Mouse (Mus musculus): Measurements from ENCODE around the gene Uap1l1. TPM values are rescaled to one million over a fixed set of nuclear protein-coding genes. Genes with fewer than 3 reads are reported as not detected.
A peak's percentile ranks its signal among the peaks of the same experiment; 100 is the strongest.

Gene Uap1l1
- polyA plus RNA-seq, 1 experiment from 2014 or later: 5.2 TPM

- DNase-seq (ENCODE audit: low spot score): no peak
- no peaks in the 10 kb centered on the region for H3K9me3 ChIP-seq (replicated peaks; ENCODE audit: control insufficient read depth, low read length)
- WGBS: 58% methylated on average over 8 of the region's 8 CpGs
- peaks cover 44% of the 10 kb centered on the region for H3K27me3 ChIP-seq (ENCODE audit: control insufficient read depth, insufficient read depth, low read length)
- no peak for ATAC-seq (replicated peaks; ENCODE audit: insufficient number of reproducible peaks, low FRiP score, low TSS enrichment, low read depth)
- no peaks in the 10 kb centered on the region for H3K36me3 ChIP-seq (replicated peaks; ENCODE audit: control insufficient read depth, insufficient read depth, low read depth, low read length)
- H3K4me2 ChIP-seq (ENCODE audit: low read depth, low read length): no peak within 1 kb of the TSS
- H3K9ac ChIP-seq (replicated peaks; ENCODE audit: low read length): no peak within 1 kb of the TSS
- no peak within 1 kb of the TSS for H3K27ac ChIP-seq (replicated peaks; ENCODE audit: low read depth, low read length)
- H3K4me3 ChIP-seq (ENCODE audit: low read depth, low read length): no peak within 1 kb of the TSS
- peaks cover 5% of the 10 kb centered on the region for H3K4me1 ChIP-seq (ENCODE audit: control insufficient read depth, insufficient read depth, low read length)
Observed at GRCm38 (mm10) chr2:25399051-25399450, 33.6 kb upstream of the Uap1l1 start, which contains the start of gene Npdc1. Gene Npdc1 (plus strand): TSS chr2:25399351.

- H3K4me2 ChIP-seq (ENCODE audit: low read depth, low read length): no peak overlapping the region
- H3K27ac ChIP-seq (replicated peaks; ENCODE audit: low read depth, low read length): no peak overlapping the region
- peaks cover 5% of the 10 kb centered on the region for H3K4me1 ChIP-seq (ENCODE audit: control insufficient read depth, insufficient read depth, low read length)
- no peak for DNase-seq (ENCODE audit: low spot score)
- no peak overlapping the region for H3K9ac ChIP-seq (replicated peaks; ENCODE audit: low read length)
- no peak overlapping the region for H3K4me3 ChIP-seq (ENCODE audit: low read depth, low read length)
- peaks cover 38% of the 10 kb centered on the region for H3K27me3 ChIP-seq (ENCODE audit: control insufficient read depth, insufficient read depth, low read length)
- ATAC-seq (replicated peaks; ENCODE audit: insufficient number of reproducible peaks, low FRiP score, low TSS enrichment, low read depth): no peak
- 88% methylated on average over 7 of the region's 7 CpGs for WGBS
- H3K9me3 ChIP-seq (replicated peaks; ENCODE audit: control insufficient read depth, low read length): no peaks in the 10 kb centered on the region
- H3K36me3 ChIP-seq (replicated peaks; ENCODE audit: control insufficient read depth, insufficient read depth, low read depth, low read length): no peaks in the 10 kb centered on the region
Observed at GRCm38 (mm10) chr2:25398065-25398464, 32.6 kb upstream of the Uap1l1 start.

GRCm38 (mm10) chr2:25397010-25397409, 31.5 kb upstream of the Uap1l1 start:
- Histone ChIP-seq H3K4me2 (ENCODE audit: low read depth, low read length) (no peak overlapping the region), H3K9ac (replicated peaks; ENCODE audit: low read length) (no peak overlapping the region), H3K36me3 (replicated peaks; ENCODE audit: control insufficient read depth, insufficient read depth, low read depth, low read length) (no peaks in the 10 kb centered on the region), H3K9me3 (replicated peaks; ENCODE audit: control insufficient read depth, low read length) (no peaks in the 10 kb centered on the region), H3K4me3 (ENCODE audit: low read depth, low read length) (no peak overlapping the region), H3K27me3 (ENCODE audit: control insufficient read depth, insufficient read depth, low read length) (peaks cover 32% of the 10 kb centered on the region), H3K4me1 (ENCODE audit: control insufficient read depth, insufficient read depth, low read length) (peaks cover 5% of the 10 kb centered on the region), H3K27ac (replicated peaks; ENCODE audit: low read depth, low read length) (no peak overlapping the region)
- no peak for ATAC-seq (replicated peaks; ENCODE audit: insufficient number of reproducible peaks, low FRiP score, low TSS enrichment, low read depth)
- 40% methylated on average over 1 of the region's 1 CpGs for WGBS
- DNase-seq (ENCODE audit: low spot score): no peak

GRCm38 (mm10) chr2:25396597-25396983, 31.1 kb upstream of the Uap1l1 start:
- H3K4me1 ChIP-seq (ENCODE audit: control insufficient read depth, insufficient read depth, low read length): peaks cover 5% of the 10 kb centered on the region
- no peak for ATAC-seq (replicated peaks; ENCODE audit: insufficient number of reproducible peaks, low FRiP score, low TSS enrichment, low read depth)
- WGBS: 16% methylated on average over 3 of the region's 3 CpGs
- no peak overlapping the region for H3K27ac ChIP-seq (replicated peaks; ENCODE audit: low read depth, low read length)
- H3K36me3 ChIP-seq (replicated peaks; ENCODE audit: control insufficient read depth, insufficient read depth, low read depth, low read length): no peaks in the 10 kb centered on the region
- peaks cover 31% of the 10 kb centered on the region for H3K27me3 ChIP-seq (ENCODE audit: control insufficient read depth, insufficient read depth, low read length)
- H3K4me2 ChIP-seq (ENCODE audit: low read depth, low read length): no peak overlapping the region; the same call in 1 of the 2 replicates
- no peak overlapping the region for H3K9ac ChIP-seq (replicated peaks; ENCODE audit: low read length)
- no peak for DNase-seq (ENCODE audit: low spot score)
- no peaks in the 10 kb centered on the region for H3K9me3 ChIP-seq (replicated peaks; ENCODE audit: control insufficient read depth, low read length)
- no peak overlapping the region for H3K4me3 ChIP-seq (ENCODE audit: low read depth, low read length)

GRCm38 (mm10) chr2:25395721-25396596, 30.5 kb upstream of the Uap1l1 start, which contains the start of gene Entpd2:
Gene Entpd2 (plus strand): TSS chr2:25395874.
- Histone ChIP-seq H3K36me3 (replicated peaks; ENCODE audit: control insufficient read depth, insufficient read depth, low read depth, low read length) (no peaks in the 10 kb centered on the region), H3K9me3 (replicated peaks; ENCODE audit: control insufficient read depth, low read length) (no peaks in the 10 kb centered on the region), H3K4me2 (ENCODE audit: low read depth, low read length) (peak within 1 kb of the TSS; percentile 70), H3K27me3 (ENCODE audit: control insufficient read depth, insufficient read depth, low read length) (peaks cover 31% of the 10 kb centered on the region), H3K9ac (replicated peaks; ENCODE audit: low read length) (peak within 1 kb of the TSS; percentile 32), H3K4me1 (ENCODE audit: control insufficient read depth, insufficient read depth, low read length) (peaks cover 5% of the 10 kb centered on the region), H3K4me3 (ENCODE audit: low read depth, low read length) (peak within 1 kb of the TSS; percentile 32), H3K27ac (replicated peaks; ENCODE audit: low read depth, low read length) (no peak within 1 kb of the TSS)
- WGBS: 2% methylated on average over 57 of the region's 57 CpGs
- DNase-seq (ENCODE audit: low spot score): peak; percentile 43
- no peak for ATAC-seq (replicated peaks; ENCODE audit: insufficient number of reproducible peaks, low FRiP score, low TSS enrichment, low read depth)

- Histone ChIP-seq H3K27me3 (ENCODE audit: control insufficient read depth, insufficient read depth, low read length) (peaks cover 28% of the 10 kb centered on the region), H3K4me1 (ENCODE audit: control insufficient read depth, insufficient read depth, low read length) (peaks cover 5% of the 10 kb centered on the region), H3K9ac (replicated peaks; ENCODE audit: low read length) (no peak overlapping the region)
Observed at GRCm38 (mm10) chr2:25394281-25395221, 29.1 kb upstream of the Uap1l1 start.

GRCm38 (mm10) chr2:25391266-25391665, 25.8 kb upstream of the Uap1l1 start:
- 73% methylated on average over 5 of the region's 5 CpGs for WGBS
- no peak overlapping the region for H3K27ac ChIP-seq (replicated peaks; ENCODE audit: low read depth, low read length)
- H3K27me3 ChIP-seq (ENCODE audit: control insufficient read depth, insufficient read depth, low read length): peaks cover 17% of the 10 kb centered on the region
- H3K9ac ChIP-seq (replicated peaks; ENCODE audit: low read length): no peak overlapping the region
- ATAC-seq (replicated peaks; ENCODE audit: insufficient number of reproducible peaks, low FRiP score, low TSS enrichment, low read depth): no peak
- H3K9me3 ChIP-seq (replicated peaks; ENCODE audit: control insufficient read depth, low read length): no peaks in the 10 kb centered on the region
- H3K4me1 ChIP-seq (ENCODE audit: control insufficient read depth, insufficient read depth, low read length): peaks cover 5% of the 10 kb centered on the region
- DNase-seq (ENCODE audit: low spot score): no peak
- H3K36me3 ChIP-seq (replicated peaks; ENCODE audit: control insufficient read depth, insufficient read depth, low read depth, low read length): no peaks in the 10 kb centered on the region
- H3K4me3 ChIP-seq (ENCODE audit: low read depth, low read length): no peak overlapping the region
- no peak overlapping the region for H3K4me2 ChIP-seq (ENCODE audit: low read depth, low read length)

More at GRCm38 (mm10) chr2:25394281-25395221, 29.1 kb upstream of the Uap1l1 start:
- Histone ChIP-seq H3K4me2 (ENCODE audit: low read depth, low read length) (no peak overlapping the region), H3K36me3 (replicated peaks; ENCODE audit: control insufficient read depth, insufficient read depth, low read depth, low read length) (no peaks in the 10 kb centered on the region), H3K9me3 (replicated peaks; ENCODE audit: control insufficient read depth, low read length) (no peaks in the 10 kb centered on the region), H3K4me3 (ENCODE audit: low read depth, low read length) (no peak overlapping the region), H3K27ac (replicated peaks; ENCODE audit: low read depth, low read length) (no peak overlapping the region)
- WGBS: 38% methylated on average over 3 of the region's 3 CpGs
- DNase-seq (ENCODE audit: low spot score) (no peak), ATAC-seq (replicated peaks; ENCODE audit: insufficient number of reproducible peaks, low FRiP score, low TSS enrichment, low read depth) (no peak)
